Mouse (Mus musculus): ENCODE data around the gene Hcn1.

GRCm38 (mm10) chr13:117571747-117572146, 30.4 kb upstream of the Hcn1 start:
- no peak for TF ChIP-seq CTCF (IDR thresholded peaks at IDR 0.05; ENCODE audit: control insufficient read depth, insufficient read depth, insufficient read length)
- no peak for TF ChIP-seq MYOD1 (IDR thresholded peaks at IDR 0.05; ENCODE audit: control insufficient read depth, insufficient read length, low read depth)
- no peak for TF ChIP-seq USF1 (IDR thresholded peaks at IDR 0.05; ENCODE audit: low read depth)
- no peak for TF ChIP-seq MYOG (IDR thresholded peaks at IDR 0.05; ENCODE audit: control insufficient read depth, extremely low read depth, insufficient read length)
- no peak for TF ChIP-seq MAX (IDR thresholded peaks at IDR 0.05)
